Mouse (Mus musculus) ES-Bruce4 (cell line): Measurements from ENCODE around the gene Dmpk.

Experiments used
- CTCF ChIP-seq: IDR thresholded peaks from one replicate; pipeline ENCODE4 v1.8.1; 2011; ENCODE audit warnings: low read depth, low read length
- EP300 ChIP-seq: IDR thresholded peaks from 2 replicates; pipeline ENCODE4 v1.6.1; 2011; ENCODE audit warnings: low read depth, low read length; ENCODE audit not compliant: insufficient read depth
- POLR2A ChIP-seq: IDR thresholded peaks from one replicate; pipeline ENCODE4 v1.8.1; 2011; ENCODE audit warnings: low read length; ENCODE audit not compliant: insufficient read depth

DNA sequence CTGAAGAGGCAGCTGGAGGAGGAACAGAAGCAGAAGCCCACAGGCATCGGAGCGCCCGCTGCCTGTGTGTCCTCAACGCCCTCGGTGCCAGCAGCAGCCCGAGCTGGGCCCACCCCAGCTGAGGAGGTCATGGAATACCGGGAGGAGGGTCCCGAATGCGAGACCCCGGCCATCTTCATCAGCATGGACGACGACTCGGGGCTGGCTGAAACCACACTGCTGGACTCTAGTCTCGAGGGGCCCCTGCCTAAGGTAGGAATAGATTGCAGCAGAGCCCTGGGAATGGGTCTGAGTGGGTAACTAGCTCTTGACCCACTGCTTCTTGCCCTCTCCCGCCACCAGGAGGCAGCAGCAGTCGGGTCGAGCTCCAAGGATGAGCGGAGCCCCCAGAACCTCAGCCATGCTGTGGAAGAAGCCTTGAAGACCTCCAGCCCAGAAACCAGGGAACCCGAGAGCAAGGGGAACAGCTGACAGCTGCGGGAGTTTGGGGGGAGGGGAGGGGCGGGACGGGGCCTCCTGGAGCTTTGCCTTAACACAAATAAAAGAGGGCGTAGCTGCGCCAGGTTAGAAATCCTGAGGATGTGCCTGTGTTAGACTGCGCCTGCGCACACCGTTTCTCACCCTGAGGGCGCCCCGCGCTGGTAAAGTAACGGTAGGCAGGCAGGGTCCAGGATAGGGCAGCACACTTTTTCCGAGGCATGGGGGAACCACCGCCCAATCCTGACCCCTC lies 29.4 kb upstream of the Dmpk start, which contains the start of gene Rsph6a:
- TF ChIP-seq POLR2A (no peak), CTCF (peak; percentile 69), EP300 (no peak)
